Mouse (Mus musculus) limb, embryonic 12.5 days (tissue): ENCODE measurements at regions not wholly inside any gene's neighbourhood (a gene's known extent, or its start where the extent isn't known, plus 50 kb on each side); places are given as distances from the start of the nearest gene placed in this dataset.

Experiments
- ATAC-seq: fragments of 200-750 bp; cut with Nextera tagmentation; 2 replicates; pipeline ENCODE4 v1.8.0; 2017; ENCODE audit warnings: low read depth, moderate TSS enrichment; ENCODE audit not compliant: insufficient number of reproducible peaks, insufficient read depth, low FRiP score, low TSS enrichment
- H3K27ac ChIP-seq: fragments of 300-500 bp; sonication (generic); 2 replicates; pipeline ENCODE4 v1.5.1; 2016; ENCODE audit warnings: mild to moderate bottlenecking, moderate library complexity
- H3K27me3 ChIP-seq: fragments of 300-500 bp; sonication (generic); 2 replicates; pipeline ENCODE4 v1.6.1; 2016; ENCODE audit warnings: mild to moderate bottlenecking, moderate library complexity
- H3K36me3 ChIP-seq: fragments of 300-500 bp; sonication (generic); 2 replicates; pipeline ENCODE4 v1.6.1; 2016; ENCODE audit warnings: mild to moderate bottlenecking, moderate library complexity
- H3K4me1 ChIP-seq: fragments of 300-500 bp; sonication (generic); replicated peaks from 2 replicates; pipeline ENCODE4 v1.6.1; 2016
- H3K4me2 ChIP-seq: fragments of 300-500 bp; sonication (generic); 2 replicates; pipeline ENCODE4 v1.6.1; 2016; ENCODE audit warnings: mild to moderate bottlenecking, moderate library complexity
- H3K4me3 ChIP-seq: fragments of 300-500 bp; sonication (generic); replicated peaks from 2 replicates; pipeline ENCODE4 v1.5.1; 2016; ENCODE audit warnings: mild to moderate bottlenecking
- H3K9ac ChIP-seq: fragments of 300-500 bp; sonication (generic); replicated peaks from 2 replicates; pipeline ENCODE4 v1.6.1; 2016; ENCODE audit warnings: mild to moderate bottlenecking, moderate library complexity
- H3K9me3 ChIP-seq: fragments of 300-500 bp; sonication (generic); 2 replicates; pipeline ENCODE4 v1.6.1; 2016; ENCODE audit warnings: mild to moderate bottlenecking, moderate library complexity
- WGBS: fragments of 180-500 bp; shearing (Covaris S2); methylation state at CpG from one replicate; pipeline ENCODE4 v1.1.7; 2016; 5-methylcytosine and 5-hydroxymethylcytosine counted together

DNA sequence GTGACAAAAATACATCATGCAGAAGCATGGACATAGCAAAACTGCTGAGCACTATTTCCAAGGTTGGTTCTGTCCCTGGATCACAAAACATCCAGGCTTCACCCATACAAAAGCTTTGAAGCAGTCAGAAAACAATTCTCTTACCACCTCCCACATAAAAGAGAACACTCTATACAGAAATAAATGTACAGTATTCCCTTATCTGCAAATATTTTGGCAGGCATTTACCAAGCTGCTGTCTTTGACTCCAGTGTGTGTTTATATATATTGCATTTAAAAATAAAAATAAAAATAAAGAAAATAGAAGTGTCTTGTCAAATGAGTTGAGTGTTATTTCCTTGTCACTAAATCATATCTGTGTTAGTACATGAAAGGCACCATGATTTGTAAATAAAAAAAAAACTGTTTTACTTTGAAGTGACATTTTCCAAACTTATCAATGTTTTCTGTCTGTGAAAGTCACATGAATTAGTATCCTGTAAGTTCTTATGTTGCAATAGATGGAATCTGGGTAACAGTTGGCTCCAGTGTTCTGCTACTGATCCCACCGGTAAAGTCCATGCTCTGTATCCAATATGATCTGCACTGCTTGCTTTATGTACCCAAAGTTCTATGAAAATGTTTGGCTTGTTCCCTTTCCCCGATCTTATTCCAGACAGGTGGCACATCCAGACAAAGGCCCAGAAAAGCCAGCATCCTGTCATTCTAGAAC is 59.9 kb upstream of the Cd93 start:
- Histone ChIP-seq H3K36me3 (no peaks in the 10 kb centered on the region), H3K4me1 (no peaks in the 10 kb centered on the region), H3K4me2 (no peak overlapping the region), H3K27ac (no peak overlapping the region), H3K9me3 (no peaks in the 10 kb centered on the region), H3K4me3 (no peak overlapping the region), H3K9ac (no peak overlapping the region), H3K27me3 (no peaks in the 10 kb centered on the region)
- 90% methylated on average over 2 of the region's 2 CpGs for WGBS
- no peak for ATAC-seq

DNA sequence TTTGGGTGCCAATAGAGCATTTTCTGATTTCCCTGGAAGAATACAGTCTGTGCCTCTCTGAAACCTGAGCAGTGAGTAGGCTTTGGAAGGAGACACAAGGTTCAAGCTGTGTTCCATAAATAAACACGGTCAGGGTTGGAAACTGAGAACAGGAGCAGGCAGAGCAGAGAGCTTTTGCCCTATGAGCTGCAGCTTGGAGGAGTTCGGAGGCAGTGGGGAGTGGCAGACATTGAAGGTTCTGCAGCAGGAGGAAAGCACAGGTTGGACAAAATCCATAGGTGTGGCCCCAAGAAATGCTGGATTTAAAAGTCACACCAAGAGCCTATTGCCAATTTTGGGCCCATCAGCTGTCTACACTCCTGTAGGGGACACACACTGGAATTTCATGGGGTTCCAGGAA is 59.0 kb upstream of the Cd93 start:
- Histone ChIP-seq H3K27ac (no peak overlapping the region), H3K4me2 (no peak overlapping the region), H3K9ac (no peak overlapping the region), H3K27me3 (no peaks in the 10 kb centered on the region), H3K4me1 (0 out of 2 replicates have a peak, but pooled peaks cover 4% of the 10 kb centered on the region), H3K9me3 (no peaks in the 10 kb centered on the region), H3K36me3 (no peaks in the 10 kb centered on the region), H3K4me3 (no peak overlapping the region)
- WGBS = 72% methylated on average over 2 of the region's 2 CpGs
- no peak for ATAC-seq

DNA sequence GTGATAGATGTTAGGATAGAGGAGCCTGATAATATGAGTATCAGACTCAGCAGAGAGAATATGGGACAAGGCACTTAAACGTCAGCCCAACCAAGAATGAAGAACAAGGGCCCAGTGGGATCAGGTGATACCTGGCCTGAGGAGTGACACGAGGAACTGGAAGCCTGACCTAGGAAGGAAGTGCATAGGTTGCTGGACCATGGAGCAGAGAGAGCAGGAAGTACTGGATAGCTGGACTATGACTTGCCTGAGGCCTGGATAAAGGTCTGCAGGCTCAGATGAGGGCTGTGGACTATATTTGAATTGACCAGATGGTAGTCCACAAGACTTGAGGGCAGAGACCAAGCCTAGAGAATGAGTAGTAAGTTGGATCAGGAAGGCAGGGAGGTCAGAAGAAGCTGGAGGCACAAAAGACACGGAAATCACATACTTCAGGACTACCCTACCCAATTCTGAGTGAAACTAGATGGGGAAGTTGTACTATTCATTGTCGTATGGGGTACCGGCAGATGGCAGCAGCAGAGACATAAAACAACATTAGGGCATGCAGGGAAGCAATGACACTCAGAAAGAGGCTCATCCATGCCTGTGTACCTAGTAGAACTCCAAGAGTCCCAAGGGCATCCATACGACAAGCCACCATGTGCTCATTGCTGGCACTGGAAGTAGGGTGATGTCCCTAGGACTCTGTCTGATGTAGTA is 57.0 kb upstream of the Cd93 start:
- ATAC-seq = 0 out of 2 replicates have a peak, but pooled peaks have one; percentile 37
- Histone ChIP-seq H3K4me2 (no peak overlapping the region), H3K9me3 (no peaks in the 10 kb centered on the region), H3K4me1 (0 out of 2 replicates have a peak, but pooled peaks cover 4% of the 10 kb centered on the region), H3K36me3 (no peaks in the 10 kb centered on the region), H3K9ac (no peak overlapping the region), H3K27ac (no peak overlapping the region), H3K4me3 (no peak overlapping the region), H3K27me3 (no peaks in the 10 kb centered on the region)
- 83% methylated on average over 6 of the region's 6 CpGs for WGBS

DNA sequence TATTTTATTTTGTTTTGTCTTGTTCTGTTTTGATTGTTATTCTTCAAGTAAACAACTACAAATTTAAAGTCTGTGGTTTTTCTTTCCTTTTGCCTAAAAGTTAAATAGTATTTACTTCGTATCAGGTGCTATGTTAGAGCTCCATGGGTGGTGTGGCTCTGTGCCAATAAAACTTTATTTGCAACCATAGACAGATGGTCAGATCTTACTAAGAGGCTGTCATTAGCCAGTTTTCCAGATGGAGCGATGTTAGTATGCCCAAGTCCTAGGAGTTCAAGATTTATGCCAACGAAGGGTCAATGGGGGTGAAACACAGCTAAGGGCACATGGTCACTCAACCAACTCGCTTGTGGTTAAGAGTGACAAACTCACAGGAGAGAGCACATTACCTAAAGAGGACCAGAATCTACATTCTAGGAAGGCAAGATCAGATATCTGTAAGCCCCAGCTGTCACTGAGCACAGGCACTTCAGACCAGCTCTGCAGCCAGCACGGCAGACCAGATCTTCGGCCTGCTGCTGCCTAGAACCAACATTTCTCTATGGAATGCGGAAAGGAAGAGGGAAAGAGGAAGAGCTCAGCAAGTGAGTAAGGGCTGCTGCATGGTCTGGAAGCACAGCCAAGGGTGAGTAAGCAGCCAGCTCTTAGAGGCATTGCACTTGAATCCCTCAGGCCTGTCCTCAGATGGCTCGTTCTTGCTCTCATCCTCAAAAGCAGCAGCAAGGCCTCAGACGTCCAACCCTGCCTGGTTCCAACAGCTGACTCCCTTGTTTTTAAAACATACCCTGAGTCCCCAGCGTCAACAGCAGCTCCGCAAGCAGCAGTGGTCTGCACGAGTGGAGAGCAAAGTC is 54.3 kb upstream of the Cd93 start:
- ATAC-seq = no peak
- H3K27me3 ChIP-seq = no peaks in the 10 kb centered on the region
- H3K27ac ChIP-seq = no peak overlapping the region
- H3K9me3 ChIP-seq = no peaks in the 10 kb centered on the region
- 0 out of 2 replicates have a peak, but pooled peaks cover 4% of the 10 kb centered on the region for H3K4me1 ChIP-seq
- no peak overlapping the region for H3K9ac ChIP-seq
- H3K4me3 ChIP-seq = no peak overlapping the region
- no peaks in the 10 kb centered on the region for H3K36me3 ChIP-seq
- WGBS = 70% methylated on average over 12 of the region's 12 CpGs
- no peak overlapping the region for H3K4me2 ChIP-seq

DNA sequence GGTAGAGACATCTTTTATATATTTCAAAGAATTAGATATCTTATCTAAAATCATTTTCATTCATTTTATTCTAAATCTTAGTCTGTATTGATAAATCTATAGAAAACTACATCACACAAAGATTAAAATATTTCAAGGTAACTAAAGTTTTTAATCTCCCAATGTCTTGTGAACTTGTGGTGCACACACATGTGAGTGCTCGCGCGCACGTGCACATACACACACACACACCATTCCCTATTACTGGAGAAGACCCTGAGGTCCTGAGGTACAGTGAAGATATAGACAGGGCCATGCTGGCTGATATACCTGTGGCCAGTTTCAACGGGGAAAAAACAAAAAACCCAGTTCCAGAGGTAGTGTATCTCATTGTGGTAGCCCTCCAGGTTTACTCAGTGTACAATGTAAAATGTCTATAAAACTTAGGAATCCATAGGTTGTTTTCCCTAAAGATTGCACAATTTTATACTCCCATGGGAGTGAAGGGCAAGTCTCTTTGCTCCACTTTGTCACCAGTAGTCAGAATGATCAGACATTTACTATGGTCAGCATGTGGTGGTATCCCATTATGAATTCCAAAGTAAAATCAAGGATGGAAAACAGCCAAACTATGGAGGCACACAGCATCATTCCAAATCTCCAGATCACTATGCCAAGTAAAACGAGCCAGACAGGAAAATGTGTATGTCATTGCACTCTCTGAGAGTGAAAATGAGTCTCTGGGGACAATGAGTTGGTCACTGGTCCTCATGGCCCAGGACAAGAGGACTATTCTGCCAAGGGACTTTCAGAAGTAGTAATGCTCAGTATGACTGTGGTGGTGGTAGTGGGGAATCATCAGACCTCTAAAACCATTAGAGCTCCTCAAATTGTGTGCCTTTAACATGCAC is 53.0 kb upstream of the Cd93 start:
- no peaks in the 10 kb centered on the region for H3K27me3 ChIP-seq
- H3K9me3 ChIP-seq = no peaks in the 10 kb centered on the region
- no peak overlapping the region for H3K4me2 ChIP-seq
- 0 out of 2 replicates have a peak, but pooled peaks cover 4% of the 10 kb centered on the region for H3K4me1 ChIP-seq
- no peak overlapping the region for H3K9ac ChIP-seq
- no peak for ATAC-seq
- H3K4me3 ChIP-seq = no peak overlapping the region
- no peaks in the 10 kb centered on the region for H3K36me3 ChIP-seq
- H3K27ac ChIP-seq = no peak overlapping the region
- WGBS = 89% methylated on average over 6 of the region's 6 CpGs

DNA sequence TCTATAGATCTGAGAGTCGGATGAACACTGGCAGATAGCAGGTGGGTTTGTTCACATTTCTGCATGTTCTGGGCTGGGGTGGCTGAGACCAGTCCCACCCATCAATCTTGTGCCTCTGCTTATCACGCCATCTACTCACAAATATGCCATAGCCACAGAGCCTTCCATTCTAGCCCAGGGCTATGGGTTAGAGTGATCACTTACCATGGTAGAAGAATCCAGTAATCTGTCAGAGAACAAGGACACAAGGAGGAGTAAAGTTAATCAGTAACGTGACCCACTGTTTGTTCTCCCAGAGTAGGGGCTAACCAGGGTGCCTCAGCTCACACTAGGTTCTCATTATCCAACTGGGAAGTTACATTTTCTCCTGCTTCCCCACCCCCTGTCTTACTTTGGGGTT is 52.1 kb upstream of the Cd93 start:
- H3K9me3 ChIP-seq = no peaks in the 10 kb centered on the region
- WGBS = 75% methylated on average over 3 of the region's 3 CpGs
- no peak overlapping the region for H3K9ac ChIP-seq
- H3K4me1 ChIP-seq = 0 out of 2 replicates have a peak, but pooled peaks cover 4% of the 10 kb centered on the region
- no peak for ATAC-seq
- no peak overlapping the region for H3K4me2 ChIP-seq
- no peaks in the 10 kb centered on the region for H3K27me3 ChIP-seq
- no peak overlapping the region for H3K27ac ChIP-seq
- no peaks in the 10 kb centered on the region for H3K36me3 ChIP-seq
- H3K4me3 ChIP-seq = no peak overlapping the region

DNA sequence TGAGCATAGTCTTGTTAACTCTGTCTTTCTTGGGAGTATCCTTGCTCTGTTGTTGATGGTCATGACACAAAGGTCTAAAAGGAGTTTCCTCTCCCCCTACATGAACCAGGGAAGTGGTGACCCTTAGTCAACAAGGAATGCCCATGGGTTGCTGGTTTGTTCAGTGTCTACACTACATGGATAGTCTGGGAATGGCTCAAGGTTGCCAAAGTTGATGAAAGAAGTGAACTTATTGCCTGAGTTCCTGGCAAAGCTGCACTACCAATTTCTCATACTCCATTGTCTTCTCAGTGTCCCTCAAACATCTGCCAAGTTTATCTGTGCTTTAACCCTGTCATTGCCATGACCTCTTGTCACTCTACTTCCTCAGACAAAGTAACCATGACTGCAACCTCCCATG is 49.9 kb upstream of the Cd93 start:
- no peak for ATAC-seq
- Histone ChIP-seq H3K4me2 (no peak overlapping the region), H3K9me3 (no peaks in the 10 kb centered on the region), H3K4me3 (no peak overlapping the region), H3K27me3 (no peaks in the 10 kb centered on the region), H3K27ac (no peak overlapping the region), H3K4me1 (0 out of 2 replicates have a peak, but pooled peaks cover 4% of the 10 kb centered on the region), H3K9ac (no peak overlapping the region), H3K36me3 (no peaks in the 10 kb centered on the region)
